ENCODE assay signal across 18 mouse cellular contexts in the genomic region with DNA sequence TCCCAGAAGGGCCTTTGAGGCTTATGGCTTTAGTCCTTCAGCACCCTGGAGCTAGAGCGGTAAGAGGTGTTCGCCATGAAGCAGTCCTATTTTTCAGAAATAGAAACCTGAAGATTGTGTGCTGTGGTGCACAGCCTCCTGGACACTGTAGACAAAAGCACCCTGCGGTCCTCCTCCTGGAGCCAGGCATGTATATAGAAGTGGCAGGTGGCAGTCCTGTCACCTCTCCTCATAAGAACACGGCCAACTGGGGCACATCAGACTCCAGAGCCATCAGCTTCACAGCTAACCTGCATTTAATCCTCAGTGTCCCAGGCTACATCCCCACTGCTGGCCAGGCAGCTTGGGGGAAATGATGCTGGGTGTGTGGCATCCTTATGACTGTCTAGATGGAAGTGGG.
DNase-seq lines count a peak whose midpoint lies in the region; ATAC-seq and TF ChIP-seq lines count a peak whose summit lies in the region.
"Had no signal": no experiment of that assay in that cellular context is flagged by ENCODE, and none has a peak within 500 bp of the region (broad histone marks: within the 10 kb centered on the region; RNA-seq: fewer than 3 reads in every experiment).

No protein-coding gene starts in this region.

- no peak for TF ChIP-seq POLR2A in bone marrow, adult 2 months (IDR thresholded peaks at IDR 0.05; ENCODE audit: borderline replicate concordance, control insufficient read depth, low read depth, low read length)

- DNase-seq in brain, adult 2 months (ENCODE audit: low read depth, low spot score), result peak; percentile 81
- peak; percentile 64 for DNase-seq in cerebellum, adult 8-10 months
- DNase-seq in cerebellum, postnatal 36 days, result peak; percentile 62 to 64
- DNase-seq in ovary, postnatal 10 days (ENCODE audit: low spot score), result no peak
- DNase-seq: adrenal gland, adult 2 months; adrenal gland, postnatal 25 days; gastrocnemius, postnatal 10 days; heart, adult 2 months; kidney, adult 8-10 months had no signal

- H3K9ac ChIP-seq in hindbrain, embryonic 13.5 days, result no peak overlapping the region
- H3K9ac ChIP-seq: embryonic facial prominence, embryonic 12.5 days; forebrain, embryonic 15.5 days; heart, embryonic 15.5 days had no signal

- H3K27ac ChIP-seq in bone marrow, adult 2 months (ENCODE audit: control insufficient read depth, insufficient read depth, low read depth, low read length, poor library complexity), result no peak overlapping the region
- no peak overlapping the region for H3K27ac ChIP-seq in hindbrain, embryonic 13.5 days
- H3K27ac ChIP-seq: embryonic facial prominence, embryonic 12.5 days; forebrain, embryonic 15.5 days; heart, adult 2 months; heart, embryonic 15.5 days had no signal

- no peaks in the 10 kb centered on the region for H3K4me1 ChIP-seq in bone marrow, adult 2 months (ENCODE audit: control insufficient read depth, insufficient read depth, low read length)
- peaks cover 4% of the 10 kb centered on the region for H3K4me1 ChIP-seq in hindbrain, embryonic 13.5 days (replicated peaks)
- H3K4me1 ChIP-seq: embryonic facial prominence, embryonic 12.5 days had no signal

- H3K27me3 ChIP-seq in hindbrain, embryonic 13.5 days, result no peaks in the 10 kb centered on the region
- H3K27me3 ChIP-seq: embryonic facial prominence, embryonic 12.5 days; forebrain, embryonic 15.5 days; heart, embryonic 15.5 days had no signal

- 85% methylated on average over 4 of the region's 4 CpGs for WGBS in bone marrow, adult 2 months
- 91% methylated on average over 4 of the region's 4 CpGs for WGBS in hindbrain, embryonic 13.5 days

- H3K36me3 ChIP-seq in hindbrain, embryonic 13.5 days, result peaks cover 6% of the 10 kb centered on the region; the same call in 1 of the 2 replicates
- H3K36me3 ChIP-seq: forebrain, embryonic 15.5 days; heart, embryonic 15.5 days had no signal

- no peak for ATAC-seq in hindbrain, embryonic 13.5 days (ENCODE audit: low FRiP score)
- ATAC-seq: forebrain, embryonic 15.5 days; hindbrain, embryonic 16.5 days; inflammation-experienced regulatory T-cells, adult 6 months; intestine, postnatal 0 days had no signal

- H3K9me3 ChIP-seq in hindbrain, embryonic 13.5 days, result no peaks in the 10 kb centered on the region
- H3K9me3 ChIP-seq: embryonic facial prominence, embryonic 12.5 days; forebrain, embryonic 15.5 days; heart, embryonic 15.5 days had no signal

- H3K4me2 ChIP-seq in hindbrain, embryonic 13.5 days, result no peak overlapping the region
- H3K4me2 ChIP-seq: embryonic facial prominence, embryonic 12.5 days; forebrain, embryonic 15.5 days; heart, embryonic 11.5 days; heart, embryonic 15.5 days had no signal

- no peak overlapping the region for H3K4me3 ChIP-seq in bone marrow, adult 2 months (replicated peaks; ENCODE audit: control insufficient read depth, low read depth, low read length)
- no peak overlapping the region for H3K4me3 ChIP-seq in hindbrain, embryonic 13.5 days
- H3K4me3 ChIP-seq: embryonic facial prominence, embryonic 12.5 days; forebrain, embryonic 15.5 days; heart, adult 2 months; heart, embryonic 15.5 days had no signal

- TF ChIP-seq CTCF in bone marrow, adult 2 months (IDR thresholded peaks at IDR 0.05; ENCODE audit: control insufficient read depth, insufficient read depth, low read length), result 0 out of 2 replicates have a peak, but pooled peaks have one; percentile 3
